Mouse (Mus musculus) lung, adult 10 weeks (tissue): ENCODE measurements around the gene Efcab6. TPM values are rescaled to one million over a fixed set of nuclear protein-coding genes. Genes with fewer than 3 reads are reported as not detected.

Experiments
- polyA plus RNA-seq: library from polyadenylated mRNA; stranded (reverse); fragments of 350-450 nt; fragmentation: Illumina TruSeq; extraction: RNeasy Lipid Tissue Mini Kit (QIAGEN cat#74804); gene quantifications from one replicate; pipeline ENCODE4 v1.2.3, GENCODE M21; 2014; ENCODE audit warnings: low read depth, low replicate concordance; ENCODE audit not compliant: insufficient read depth

Gene Efcab6
- polyA plus RNA-seq: 1.5 TPM

GRCm38 (mm10) chr15:84065140-84065539 lies at the start of gene Efcab6:
Efcab6 (minus strand) TSS chr15:84065379.

GRCm38 (mm10) chr15:84105105-84105923 lies 40.1 kb upstream of the Efcab6 start, which contains the start of gene Sult4a1:
Sult4a1 (minus strand) TSS chr15:84105754.

Other genes with a start within 250 kb of the Efcab6 start
- 0.40 TPM for gene Sult4a1, start 40.4 kb upstream of the Efcab6 start, polyA plus RNA-seq
- gene Pnpla5, start 57.8 kb upstream of the Efcab6 start, polyA plus RNA-seq: 0.91 TPM
- 2.6 TPM for gene Pnpla3, start 102.5 kb upstream of the Efcab6 start, polyA plus RNA-seq
- gene Samm50, start 126.9 kb upstream of the Efcab6 start, polyA plus RNA-seq: 41.4 TPM
- gene Parvb, start 166.7 kb upstream of the Efcab6 start, polyA plus RNA-seq: 29.9 TPM